Mouse (Mus musculus) MEL (cell line): Measurements from ENCODE around the gene Hectd3. TPM values are rescaled to one million over a fixed set of nuclear protein-coding genes. Genes with fewer than 3 reads are reported as not detected.

Experiments
- DNase-seq: peaks from one replicate; pipeline ENCODE4 v3.0.0; 2011; ENCODE audit warnings: low read depth, low spot score
- H3K27ac ChIP-seq: 2 replicates; pipeline ENCODE4 v1.5.1; 2012; ENCODE audit warnings: low read depth, mild to moderate bottlenecking, control low read depth, low read length, moderate library complexity; ENCODE audit not compliant: control insufficient read depth
- H3K27me3 ChIP-seq, 2 experiments: fragments of 150-350 bp in 1 of 2; sonication (generic) in 1 of 2; 2 replicates each; pipeline ENCODE4 v1.6.1; 2012; ENCODE audit warnings: low read length in 2 of 2, mild to moderate bottlenecking in 2 of 2, improper control_type of control experiment in 1 of 2, moderate library complexity in 1 of 2; ENCODE audit not compliant: insufficient read depth in 2 of 2, control insufficient read depth in 1 of 2
- H3K36me3 ChIP-seq, 2 experiments: 2 replicates each; pipeline ENCODE4 v1.6.1; 2012 to 2014; ENCODE audit warnings: low read length in 2 of 2, improper control_type of control experiment in 1 of 2, inconsistent platforms in 1 of 2, mild to moderate bottlenecking in 1 of 2; ENCODE audit not compliant: insufficient read depth in 2 of 2, control insufficient read depth in 1 of 2
- H3K4me1 ChIP-seq, 2 experiments: fragments of 150-350 bp in 1 of 2; sonication (generic) in 1 of 2; 2 replicates each; pipeline ENCODE4 v1.6.1; 2012; ENCODE audit warnings: low read length in 2 of 2, improper control_type of control experiment in 1 of 2, mild to moderate bottlenecking in 1 of 2; ENCODE audit not compliant: insufficient read depth in 2 of 2, control insufficient read depth in 1 of 2
- H3K4me3 ChIP-seq, 2 experiments: fragments of 150-350 bp in 1 of 2; sonication (generic) in 1 of 2; 2 replicates each; pipeline ENCODE4 v1.5.1; 2012; ENCODE audit warnings: low read depth in 2 of 2, low read length in 2 of 2, mild to moderate bottlenecking in 2 of 2, moderate library complexity in 2 of 2, control low read depth in 1 of 2, improper control_type of control experiment in 1 of 2; ENCODE audit not compliant: control insufficient read depth in 1 of 2, insufficient read depth in 1 of 2
- H3K79me2 ChIP-seq: 2 replicates; pipeline ENCODE4 v1.6.1; 2012; ENCODE audit warnings: mild to moderate bottlenecking, low read length, moderate library complexity; ENCODE audit not compliant: control insufficient read depth, poor library complexity, insufficient read depth
- H3K9ac ChIP-seq: 2 replicates; pipeline ENCODE4 v1.6.1; 2012; ENCODE audit warnings: low read depth, mild to moderate bottlenecking, control low read depth, low read length, moderate library complexity; ENCODE audit not compliant: control insufficient read depth, poor library complexity, severe bottlenecking
- H3K9me3 ChIP-seq: fragments of 150-350 bp; sonication (generic); replicated peaks from 2 replicates; pipeline ENCODE4 v1.6.1; 2012; ENCODE audit warnings: mild to moderate bottlenecking, low read length, improper control_type of control experiment, moderate library complexity; ENCODE audit not compliant: insufficient read depth
- CTCF ChIP-seq, 3 experiments: IDR thresholded peaks in 2 of 3; conservative IDR thresholded peaks in 1 of 3; 2 replicates each; pipeline ENCODE4 v1.5.1; 2011 to 2012; ENCODE audit warnings: low read length in 3 of 3, low read depth in 2 of 3, mild to moderate bottlenecking in 2 of 3, improper control_type of control experiment in 1 of 3, inconsistent platforms in 1 of 3, mixed read lengths in 1 of 3, moderate library complexity in 1 of 3; ENCODE audit not compliant: control insufficient read depth in 1 of 3, insufficient read depth in 1 of 3, poor library complexity in 1 of 3, severe bottlenecking in 1 of 3
- ELF1 ChIP-seq: IDR thresholded peaks from 2 replicates; pipeline ENCODE4 v1.6.1; 2014; ENCODE audit warnings: low read depth, mild to moderate bottlenecking, inconsistent platforms, low read length, improper control_type of control experiment, moderate library complexity
- EP300 ChIP-seq, 2 experiments: IDR thresholded peaks; 2 replicates each; pipeline ENCODE4 v1.6.1; 2011; ENCODE audit warnings: improper control_type of control experiment in 2 of 2, low read length in 2 of 2, low read depth in 1 of 2, mild to moderate bottlenecking in 1 of 2
- JUND ChIP-seq: IDR thresholded peaks from 2 replicates; pipeline ENCODE4 v1.6.1; 2011; ENCODE audit warnings: low read depth, mild to moderate bottlenecking, improper control_type of control experiment, low read length
- KAT2A ChIP-seq: conservative IDR thresholded peaks from 2 replicates; pipeline ENCODE4 v1.6.1; 2012; ENCODE audit warnings: low read depth, low read length, improper control_type of control experiment, inconsistent platforms
- MAX ChIP-seq: IDR thresholded peaks from 2 replicates; pipeline ENCODE4 v1.6.1; 2011; ENCODE audit warnings: low read length, improper control_type of control experiment
- MAZ ChIP-seq: IDR thresholded peaks from 2 replicates; pipeline ENCODE4 v1.6.1; 2012; ENCODE audit warnings: low read depth, mild to moderate bottlenecking, inconsistent platforms, low read length, improper control_type of control experiment
- MYC ChIP-seq: IDR thresholded peaks from 2 replicates; pipeline ENCODE4 v1.6.1; 2011; ENCODE audit warnings: low read depth, mild to moderate bottlenecking, low read length, improper control_type of control experiment, moderate library complexity
- NRF1 ChIP-seq: IDR thresholded peaks from 2 replicates; pipeline ENCODE4 v1.6.1; 2014; ENCODE audit warnings: low read depth, mild to moderate bottlenecking, inconsistent platforms, low read length, improper control_type of control experiment, moderate library complexity; ENCODE audit not compliant: poor library complexity, insufficient read depth, severe bottlenecking
- POLR2AphosphoS2 ChIP-seq: IDR thresholded peaks from 2 replicates; pipeline ENCODE4 v1.6.1; 2011; ENCODE audit warnings: low read length, improper control_type of control experiment
- POLR2AphosphoS5 ChIP-seq: IDR thresholded peaks from 2 replicates; pipeline ENCODE4 v1.6.1; 2012; ENCODE audit warnings: low read depth, borderline replicate concordance, mild to moderate bottlenecking, inconsistent platforms, low read length, moderate library complexity, mixed read lengths
- RAD21 ChIP-seq: IDR thresholded peaks from 2 replicates; pipeline ENCODE4 v1.6.1; 2011; ENCODE audit warnings: mild to moderate bottlenecking, low read depth, low read length, improper control_type of control experiment
- SIN3A ChIP-seq: IDR thresholded peaks from 2 replicates; pipeline ENCODE4 v1.6.1; 2012; ENCODE audit warnings: low read length, improper control_type of control experiment, inconsistent platforms
- TAL1 ChIP-seq: IDR thresholded peaks from 2 replicates; pipeline ENCODE4 v1.6.1; 2012; ENCODE audit warnings: mild to moderate bottlenecking, inconsistent platforms, low read length, moderate library complexity, mixed read lengths
- TCF12 ChIP-seq: IDR thresholded peaks from 2 replicates; pipeline ENCODE4 v1.6.1; 2014; ENCODE audit warnings: low read depth, mild to moderate bottlenecking, inconsistent platforms, low read length, improper control_type of control experiment, moderate library complexity
- UBTF ChIP-seq: IDR thresholded peaks from 2 replicates; pipeline ENCODE4 v1.6.1; 2012; ENCODE audit warnings: low read depth, mild to moderate bottlenecking, inconsistent platforms, low read length, improper control_type of control experiment, moderate library complexity, borderline replicate concordance; ENCODE audit not compliant: insufficient read depth
- USF1 ChIP-seq: IDR thresholded peaks from 2 replicates; pipeline ENCODE4 v1.6.1; 2014; ENCODE audit warnings: low read depth, mild to moderate bottlenecking, inconsistent platforms, low read length, improper control_type of control experiment, moderate library complexity
- ZNF384 ChIP-seq: IDR thresholded peaks from 2 replicates; pipeline ENCODE4 v1.6.1; 2012; ENCODE audit warnings: low read depth, mild to moderate bottlenecking, inconsistent platforms, low read length, improper control_type of control experiment
- polyA plus RNA-seq, 2 experiments: library from polyadenylated mRNA; stranded (reverse) in 1 of 2; unstranded in 1 of 2; fragments of >175 nt in 1 of 2; fragments of >200 nt in 1 of 2; gene quantifications; 2 replicates each; pipeline versions ENCODE4 v1.2.1 to v1.2.4; 2012; ENCODE audit warnings: low replicate concordance in 2 of 2, low read depth in 1 of 2; ENCODE audit not compliant: insufficient read length in 2 of 2, insufficient read depth in 1 of 2, missing spikeins in 1 of 2
- total RNA-seq: library from RNA; depleted of rRNA; stranded (reverse); fragments of 300-350 nt; gene quantifications from 2 replicates; pipeline ENCODE4 v1.2.3, GENCODE M21; 2012

The Hectd3 gene
- total and polyA plus RNA-seq, 3 experiments: 9.8 to 19.1 TPM; not detected in 1

GRCm38 (mm10) chr4:117019206-117020134 lies 24.4 kb downstream of the Hectd3 start, which contains the start of gene Eif2b3 (continued):
- TF ChIP-seq KAT2A (no peak; the same call in 1 of the 2 replicates), MAZ (no peak; the same call in 1 of the 2 replicates), UBTF (no peak), MYC (peak; percentile 62; the same call in 1 of the 2 replicates), SIN3A (peak; percentile 95), TCF12 (peak; percentile 83), ELF1 (peak; percentile 80), ZNF384 (peak; percentile 65), POLR2AphosphoS5 (no peak), POLR2AphosphoS2 (peak; percentile 95), USF1 (no peak)

- H3K9ac ChIP-seq: no peak overlapping the region
- H3K4me1 ChIP-seq: peaks cover 0 to 12% of the 10 kb centered on the region in 2 experiments; a peak in 3 of 4 replicates
- no peak for DNase-seq
- no peak for TF ChIP-seq JUND
- TF ChIP-seq TAL1: peak; percentile 34; the same call in 1 of the 2 replicates
- 0 out of 2 replicates have a peak, but pooled peaks have one; percentile 11 for TF ChIP-seq TCF12
- peak in 1 of 2 experiments; percentile 51; a peak in 2 of 4 replicates for TF ChIP-seq EP300 (IDR thresholded peaks at IDR 0.05; ENCODE audit: low read depth in 1 of 2, low read length in 2 of 2)
- TF ChIP-seq MAX: no peak
- H3K27ac ChIP-seq: no peak overlapping the region
- no peak overlapping the region for H3K4me3 ChIP-seq
- peaks cover 21 to 23% of the 10 kb centered on the region in 2 experiments for H3K36me3 ChIP-seq
- no peaks in the 10 kb centered on the region for H3K27me3 ChIP-seq
- H3K79me2 ChIP-seq: peaks cover 23% of the 10 kb centered on the region
- no peaks in the 10 kb centered on the region for H3K9me3 ChIP-seq
These were observed 28.4 kb downstream of the Hectd3 start for GRCm38 (mm10) chr4:117023469-117023868.

GRCm38 (mm10) chr4:117031105-117031504 lies 36.0 kb downstream of the Hectd3 start:
- Histone ChIP-seq H3K4me1 (no peaks in the 10 kb centered on the region; a peak in 2 of 4 replicates), H3K9me3 (no peaks in the 10 kb centered on the region), H3K27me3 (no peaks in the 10 kb centered on the region), H3K79me2 (no peaks in the 10 kb centered on the region; the same call in none of the 2 replicates), H3K4me3 (no peak overlapping the region), H3K36me3 (peaks cover 0 to 13% of the 10 kb centered on the region in 2 experiments; a peak in 2 of 4 replicates), H3K27ac (no peak overlapping the region), H3K9ac (no peak overlapping the region)
- TF ChIP-seq RAD21 (peak; percentile 6), CTCF (IDR thresholded peaks at IDR 0.05 in 2 of 3, conservative IDR thresholded peaks at IDR 0.05 in 1 of 3; ENCODE audit: control insufficient read depth in 1 of 3, insufficient read depth in 1 of 3, low read depth in 2 of 3, low read length in 3 of 3, poor library complexity in 1 of 3, severe bottlenecking in 1 of 3) (peak in 2 of 3 experiments; percentile 16 to 36; a peak in 2 of 6 replicates), NRF1 (no peak)
- peak; percentile 20 for DNase-seq
